Mouse (Mus musculus): Measurements from ENCODE around the gene Slc16a10.

The Slc16a10 gene

GRCm38 (mm10) chr10:40067071-40067470, 75.0 kb downstream of the Slc16a10 start:
- DNase-seq: no peak

- no peak for DNase-seq
These were observed 76.7 kb downstream of the Slc16a10 start for GRCm38 (mm10) chr10:40065357-40065756.

- DNase-seq: no peak
These were observed 78.7 kb downstream of the Slc16a10 start for GRCm38 (mm10) chr10:40063291-40063890.

DNA sequence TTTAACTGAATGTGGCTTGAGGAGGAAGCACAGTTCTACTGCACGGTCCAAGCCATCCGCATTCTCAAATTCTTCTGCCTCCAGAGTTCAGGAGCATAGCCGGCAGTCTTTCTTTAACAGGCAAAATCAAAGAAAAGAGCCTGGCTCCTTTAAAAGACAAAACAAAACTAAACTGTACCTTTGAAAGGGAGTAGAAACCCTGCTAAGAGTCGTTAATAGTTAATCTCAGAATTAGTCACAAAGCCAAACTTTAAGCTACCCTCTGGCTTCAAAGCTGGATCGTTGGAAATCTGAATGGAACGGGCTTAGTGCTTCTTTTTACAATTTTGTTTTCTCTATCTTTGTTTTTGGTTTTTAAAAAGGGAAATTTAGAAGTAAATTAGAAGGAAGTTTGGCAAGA, 79.2 kb downstream of the Slc16a10 start:
- DNase-seq: no peak

GRCm38 (mm10) chr10:40061926-40062325, 80.1 kb downstream of the Slc16a10 start:
- no peak for DNase-seq

DNA sequence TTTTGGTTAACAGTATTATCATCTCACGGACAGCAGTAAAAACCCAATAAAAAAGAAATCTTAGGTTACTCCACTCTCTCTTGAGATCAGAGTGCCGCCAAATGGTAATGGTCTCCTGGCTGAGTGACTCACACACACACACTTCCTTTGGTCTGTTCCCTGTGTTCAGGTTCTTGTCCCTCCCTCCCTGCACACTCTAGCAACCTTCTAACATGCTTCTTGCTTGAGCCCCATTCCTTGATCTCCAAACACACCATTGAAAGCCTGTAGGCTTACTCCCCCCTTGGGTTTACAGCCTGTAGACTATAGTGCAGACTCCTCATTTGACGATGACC, 83.3 kb downstream of the Slc16a10 start:
- no peak for DNase-seq

GRCm38 (mm10) chr10:40058062-40058785, 83.8 kb downstream of the Slc16a10 start:
- no peak for DNase-seq

- no peak for DNase-seq
These were observed 84.4 kb downstream of the Slc16a10 start for GRCm38 (mm10) chr10:40057615-40058014.

- no peak for DNase-seq
These were observed 87.6 kb downstream of the Slc16a10 start for GRCm38 (mm10) chr10:40054455-40054854.

DNA sequence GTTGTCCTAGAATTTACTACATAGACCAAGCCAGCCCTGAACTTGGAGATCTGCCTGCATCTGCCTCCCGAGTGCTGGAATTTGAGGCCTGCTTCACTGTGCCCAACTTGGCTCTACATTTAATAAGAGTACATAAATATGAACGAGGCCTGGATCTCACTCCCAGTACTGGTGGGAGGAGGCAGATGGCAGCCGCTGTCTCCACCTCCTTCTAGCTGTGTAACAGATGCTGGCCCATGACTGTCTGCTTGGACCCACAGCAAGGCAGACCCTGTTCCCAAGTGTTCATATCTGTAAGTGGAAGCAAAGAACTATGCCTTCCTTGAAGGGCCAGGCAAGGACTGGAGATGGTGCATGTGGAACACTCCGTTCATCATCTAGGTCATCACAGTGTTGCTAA, 88.2 kb downstream of the Slc16a10 start:
- DNase-seq: no peak

DNA sequence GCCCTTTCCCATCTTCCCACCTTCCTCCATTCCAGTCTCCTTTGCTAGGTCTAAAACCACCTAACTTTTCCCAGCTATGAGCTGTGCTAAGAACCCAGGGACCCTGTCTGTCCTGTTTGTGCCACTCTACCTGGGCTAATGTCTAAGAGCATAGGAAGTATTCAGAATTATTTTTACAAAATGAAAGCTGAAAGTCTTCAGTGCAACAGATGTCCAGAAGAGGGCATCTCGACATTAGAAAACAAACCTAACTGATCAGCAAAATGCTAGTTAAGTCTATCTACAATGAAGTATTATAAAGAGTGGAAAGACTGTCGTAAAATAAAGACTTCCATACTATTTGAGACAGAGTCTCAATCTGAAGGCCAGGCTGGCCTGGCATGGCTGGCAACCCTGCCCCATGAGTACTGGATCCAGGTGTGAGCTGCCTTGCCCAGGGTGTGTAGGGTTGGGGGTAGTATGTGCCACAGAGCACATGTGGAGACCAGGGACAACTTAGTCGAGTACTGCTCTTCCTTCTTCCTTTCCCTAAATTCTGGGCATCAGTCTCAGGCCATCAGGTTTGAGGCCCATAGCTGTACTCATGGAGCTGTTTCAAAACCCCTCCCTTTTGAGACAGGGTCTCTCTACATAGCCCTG, 88.7 kb downstream of the Slc16a10 start:
- peak; percentile 35 for DNase-seq

GRCm38 (mm10) chr10:40051997-40052396, 90.1 kb downstream of the Slc16a10 start:
- no peak for DNase-seq

DNA sequence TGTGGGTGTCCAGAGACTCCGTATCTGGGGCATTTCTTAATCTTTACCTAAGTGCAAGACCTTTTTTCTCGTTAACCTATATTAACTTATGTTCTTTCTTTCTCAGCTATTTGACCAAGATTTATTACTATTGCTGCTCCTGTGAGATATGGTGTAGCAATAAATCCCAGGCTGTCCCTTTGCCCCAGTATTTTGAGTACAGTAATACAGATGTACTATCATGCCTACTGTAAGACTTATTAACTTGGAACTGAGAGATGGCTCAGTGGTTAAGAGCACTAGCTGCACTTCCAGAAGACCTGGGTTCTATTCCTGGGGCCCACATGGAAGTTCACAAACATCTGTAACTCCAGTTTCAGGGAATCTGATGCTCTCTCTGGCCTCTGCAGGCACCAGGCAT, 91.3 kb downstream of the Slc16a10 start:
- no peak for DNase-seq

GRCm38 (mm10) chr10:40041339-40041738, 100.7 kb downstream of the Slc16a10 start:
- DNase-seq: no peak

DNA sequence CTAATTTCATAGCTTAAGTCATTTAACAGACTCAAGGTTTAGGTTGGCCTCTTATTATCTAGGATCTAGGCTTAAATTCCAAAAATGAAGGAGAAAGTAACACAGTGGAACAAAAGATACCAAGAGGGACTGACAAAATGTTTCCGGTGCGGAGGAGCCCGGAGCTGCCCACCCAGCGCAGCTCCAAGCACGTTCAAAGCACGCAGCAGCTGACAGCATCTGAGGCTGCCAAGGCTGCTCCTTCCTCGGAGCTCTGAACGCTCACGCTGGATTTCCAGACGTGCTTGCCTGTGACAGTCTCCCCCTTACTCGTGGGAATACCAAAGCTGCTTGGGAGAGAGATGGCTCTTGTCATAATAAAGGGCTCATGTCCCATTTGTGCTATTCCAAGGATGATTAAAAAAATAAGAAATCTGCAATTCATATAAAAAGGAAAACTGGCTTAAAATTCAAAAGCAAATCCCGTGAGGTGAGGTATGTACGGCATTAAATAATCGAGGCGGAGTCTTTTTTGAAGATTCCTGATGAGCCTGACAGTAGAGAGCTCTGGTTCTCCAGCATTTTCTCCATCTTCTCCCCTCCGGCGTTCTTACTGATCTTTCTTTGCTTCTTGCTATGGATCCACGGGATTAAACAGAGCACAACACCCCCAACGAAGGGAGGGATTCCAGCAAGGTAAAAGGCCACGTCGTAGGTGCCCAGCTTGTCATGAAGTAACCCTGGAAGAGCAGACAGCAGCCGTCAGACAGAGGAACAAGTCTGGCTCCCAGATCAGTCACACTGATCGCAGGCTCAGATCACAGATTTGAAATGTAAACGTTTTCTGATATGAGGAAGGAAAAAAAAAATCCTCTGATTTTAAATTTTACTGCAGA, 105.1 kb downstream of the Slc16a10 start:
- no peak for DNase-seq

DNA sequence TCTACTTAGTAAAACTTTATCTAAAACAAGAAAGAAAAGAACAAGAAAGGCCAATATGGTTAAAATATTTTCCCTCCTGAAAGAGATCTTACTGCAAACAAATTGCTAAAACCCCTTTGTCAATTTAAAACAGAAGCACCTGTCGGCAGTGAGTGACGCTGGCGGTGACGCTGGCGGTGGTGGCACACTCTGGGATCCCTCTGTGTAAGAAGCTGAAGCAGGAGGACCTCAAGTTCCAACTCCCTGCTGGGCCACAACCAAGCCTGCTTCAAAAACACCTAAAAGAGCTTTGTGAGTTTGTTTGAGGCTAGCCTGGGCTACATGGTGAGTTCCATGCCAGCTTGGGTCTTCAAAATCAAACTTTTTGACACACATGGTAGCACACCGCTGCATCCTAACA, 107.1 kb downstream of the Slc16a10 start:
- no peak for DNase-seq

- DNase-seq: no peak
These were observed 109.2 kb downstream of the Slc16a10 start for GRCm38 (mm10) chr10:40032897-40033296.

DNA sequence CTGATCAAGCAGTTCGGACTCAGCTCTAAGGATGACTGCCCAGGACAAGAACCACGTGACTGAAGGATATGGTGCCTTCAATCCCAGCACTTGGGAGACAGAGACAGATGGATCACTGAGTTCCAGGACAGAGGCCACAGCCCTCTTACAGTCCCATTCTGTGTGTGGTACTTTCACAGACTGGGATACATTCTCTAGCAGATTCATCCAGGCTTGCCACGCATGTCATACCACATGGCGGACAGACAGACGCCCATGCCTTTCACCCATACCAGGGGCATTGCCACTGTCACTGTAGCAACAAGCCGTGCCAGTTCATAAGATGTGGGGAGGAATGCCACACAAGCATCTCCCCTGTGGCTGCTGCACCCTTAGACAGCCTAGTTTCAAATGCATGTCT, 111.3 kb downstream of the Slc16a10 start:
- no peak for DNase-seq

- DNase-seq: no peak
These were observed 112.4 kb downstream of the Slc16a10 start for GRCm38 (mm10) chr10:40029610-40030009.

DNA sequence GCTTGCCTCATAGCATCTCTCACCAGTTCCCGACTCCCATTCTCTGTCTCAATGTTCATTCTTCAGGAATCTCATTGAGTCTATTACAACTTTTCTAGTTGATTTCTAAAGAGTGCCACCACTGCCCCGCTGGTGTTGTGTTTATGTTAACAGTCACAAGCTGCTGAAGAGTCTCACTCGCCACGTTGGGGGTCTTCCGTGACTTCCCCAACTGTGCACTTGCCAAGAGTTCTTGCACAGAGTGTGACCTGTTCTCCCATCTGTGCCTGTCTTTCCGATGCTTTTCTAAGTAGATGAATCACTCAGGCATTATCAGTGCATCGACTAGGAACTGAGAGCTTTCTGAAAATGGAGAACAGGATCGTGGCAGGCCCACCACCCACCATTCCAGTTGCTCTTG, 114.0 kb downstream of the Slc16a10 start:
- no peak for DNase-seq

DNA sequence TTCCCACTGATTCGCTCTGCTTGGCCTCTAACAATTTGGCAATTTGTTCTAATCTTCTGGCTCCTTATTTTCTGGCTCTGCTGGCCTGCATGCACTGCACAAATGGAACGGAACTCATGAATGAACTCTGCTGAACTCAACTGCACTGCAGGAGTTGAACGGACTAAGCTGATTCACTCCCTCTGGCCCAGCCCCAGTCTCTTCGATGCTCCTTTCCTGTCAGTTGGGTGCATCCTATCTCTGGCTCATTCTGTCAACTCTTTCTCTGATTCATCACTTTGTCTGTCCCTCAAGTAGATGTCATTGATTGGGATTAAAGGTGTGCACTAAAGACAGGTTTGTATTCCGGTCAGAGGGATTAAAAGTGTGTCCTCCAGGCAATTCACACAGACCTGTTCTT, 115.5 kb downstream of the Slc16a10 start:
- DNase-seq: no peak

- no peak for DNase-seq
These were observed 116.5 kb downstream of the Slc16a10 start for GRCm38 (mm10) chr10:40025560-40025959.
